Mouse (Mus musculus) gastrocnemius, adult 2 months (tissue): ENCODE results near the gene Sap25. TPM values are rescaled to one million over a fixed set of nuclear protein-coding genes. Genes with fewer than 3 reads are reported as not detected.
"Not testable (repeated sequence)": the region's sequence is repeated elsewhere in the genome, so short reads cannot be mapped to it uniquely, and the experiment has no call there.

Source experiments
- DNase-seq: peaks from one replicate; pipeline ENCODE4 v3.0.0; 2022
- H3K27ac ChIP-seq: fragments of 200-600 bp; 2 replicates; pipeline ENCODE4 v1.8.1; 2022; ENCODE audit warnings: mild to moderate bottlenecking
- H3K4me3 ChIP-seq: fragments of 200-600 bp; 2 replicates; pipeline ENCODE4 v1.8.1; 2022; ENCODE audit warnings: mild to moderate bottlenecking, moderate library complexity
- CTCF ChIP-seq: fragments of 200-600 bp; IDR thresholded peaks from 2 replicates; pipeline ENCODE4 v1.8.1; 2022; ENCODE audit warnings: antibody characterized with exemption, mild to moderate bottlenecking, moderate library complexity
- intact Hi-C: fragments of 180-260 bp; cut with DNase I; formaldehyde crosslinking; loops from one replicate; pipeline ENCODE4 v1.15.1; 2025
- total RNA-seq, 2 experiments: library from RNA; stranded (reverse); gene quantifications; 2 replicates each; pipeline ENCODE4 v1.2.3; 2021

Gene Sap25
- total RNA-seq, 2 experiments from 2014 or later, result 1.6 to 4.2 TPM

GRCm38 (mm10) chr5:137609292-137609691, 31.8 kb upstream of the Sap25 start:
- TF ChIP-seq CTCF, result no peak
- intact Hi-C loops, result no loop called here
- DNase-seq, result no peak
- Histone ChIP-seq H3K4me3 (peak overlapping the region; percentile 72), H3K27ac (peak overlapping the region; percentile 88)

- TF ChIP-seq CTCF, result no peak
- Histone ChIP-seq H3K4me3 (peak overlapping the region; percentile 72), H3K27ac (peak overlapping the region; percentile 88)
- no peak for DNase-seq
- intact Hi-C loops, result no loop called here
Observed at GRCm38 (mm10) chr5:137610056-137610455, 31.1 kb upstream of the Sap25 start.

- DNase-seq, result peak; percentile 91
- H3K4me3 ChIP-seq, result peak overlapping the region; percentile 72
- H3K27ac ChIP-seq, result peak overlapping the region; percentile 88
- no peak for TF ChIP-seq CTCF
- intact Hi-C loops, result no loop called here
Observed at GRCm38 (mm10) chr5:137610548-137611244, 30.4 kb upstream of the Sap25 start.

GRCm38 (mm10) chr5:137611245-137611602, 29.9 kb upstream of the Sap25 start:
- TF ChIP-seq CTCF, result no peak
- peak overlapping the region; percentile 88 for H3K27ac ChIP-seq
- intact Hi-C loops, result no loop called here
- peak; percentile 88 for DNase-seq
- H3K4me3 ChIP-seq, result peak overlapping the region; percentile 72

- intact Hi-C loops, result no loop called here
- H3K27ac ChIP-seq, result peak overlapping the region; percentile 88
- DNase-seq, result peak; percentile 56
Observed at GRCm38 (mm10) chr5:137613076-137613475, 28.1 kb upstream of the Sap25 start.

GRCm38 (mm10) chr5:137613550-137613949, 27.6 kb upstream of the Sap25 start, which contains the start of gene Pcolce:
Gene Pcolce, minus strand, starts transcription at chr5:137613784.
- DNase-seq, result peak; percentile 77

More at GRCm38 (mm10) chr5:137613076-137613475, 28.1 kb upstream of the Sap25 start:
- H3K4me3 ChIP-seq, result peak overlapping the region; percentile 72
- no peak for TF ChIP-seq CTCF

GRCm38 (mm10) chr5:137614921-137615320, 26.2 kb upstream of the Sap25 start:
- intact Hi-C loops, H3K4me3 ChIP-seq, DNase-seq, H3K27ac ChIP-seq: not testable (repeated sequence)
- TF ChIP-seq CTCF, result peak; percentile 29; the same call in 1 of the 2 replicates

More at GRCm38 (mm10) chr5:137613550-137613949, 27.6 kb upstream of the Sap25 start, which contains the start of gene Pcolce:
- intact Hi-C loops, result no loop called here
- peak within 1 kb of the TSS; percentile 88 for H3K27ac ChIP-seq
- no peak for TF ChIP-seq CTCF
- H3K4me3 ChIP-seq, result peak within 1 kb of the TSS; percentile 72

GRCm38 (mm10) chr5:137615347-137615746, 25.8 kb upstream of the Sap25 start:
- no peak overlapping the region for H3K27ac ChIP-seq
- no peak for TF ChIP-seq CTCF

GRCm38 (mm10) chr5:137623937-137624530, 17.1 kb upstream of the Sap25 start:
- intact Hi-C loops, result no loop called here
- H3K4me3 ChIP-seq, result no peak overlapping the region
- TF ChIP-seq CTCF, result no peak
- DNase-seq, result no peak
- H3K27ac ChIP-seq, result no peak overlapping the region

More at GRCm38 (mm10) chr5:137615347-137615746, 25.8 kb upstream of the Sap25 start:
- no peak for DNase-seq
- intact Hi-C loops, result no loop called here
- no peak overlapping the region for H3K4me3 ChIP-seq

- no peak for DNase-seq
- TF ChIP-seq CTCF, result peak; percentile 24; the same call in 1 of the 2 replicates
- intact Hi-C loops, result loop anchor here (1.0 kb wide), 1 partner anchor 27 kb away; the partner anchor contains the start of gene Mospd3
- peak overlapping the region; percentile 97 for H3K27ac ChIP-seq
- H3K4me3 ChIP-seq, result peak overlapping the region; percentile 89
Observed at GRCm38 (mm10) chr5:137627991-137628390, 13.1 kb upstream of the Sap25 start.

GRCm38 (mm10) chr5:137628498-137629305, 12.4 kb upstream of the Sap25 start, which contains the start of the genes Fbxo24, Lrch4 and Gm20605:
Gene Fbxo24, minus strand, starts transcription at chr5:137629002.
Gene Lrch4, plus strand, starts transcription at chr5:137629121.
Gene Gm20605, plus strand, starts transcription at chr5:137629175.
- TF ChIP-seq CTCF, result peak; percentile 28; the same call in 1 of the 2 replicates
- H3K4me3 ChIP-seq, result peak within 1 kb of the TSS; percentile 89
- intact Hi-C loops, result loop anchor here (1.0 kb wide), 1 partner anchor 27 kb away; the partner anchor contains the start of gene Mospd3
- peak within 1 kb of the TSS; percentile 97 for H3K27ac ChIP-seq
- DNase-seq, result peak; percentile 99

GRCm38 (mm10) chr5:137629306-137629721, 11.8 kb upstream of the Sap25 start:
- Histone ChIP-seq H3K27ac (peak overlapping the region; percentile 95), H3K4me3 (peak overlapping the region; percentile 89)
- intact Hi-C loops, result no loop called here
- no peak for TF ChIP-seq CTCF
- no peak for DNase-seq
